Mouse (Mus musculus) adrenal gland, adult 18-20 months (tissue): ENCODE measurements around the gene Nudt3. TPM values are rescaled to one million over a fixed set of nuclear protein-coding genes. Genes with fewer than 3 reads are reported as not detected.

Experiments
- DNase-seq, 2 experiments: peaks; one replicate each; pipeline ENCODE4 v3.0.0; 2021 to 2022; ENCODE audit warnings: low spot score in 2 of 2
- total RNA-seq, 2 experiments: library from RNA; stranded (reverse); gene quantifications; 1 replicate in 1 of 2; 2 replicates in 1 of 2; pipeline ENCODE4 v1.2.3; 2021

Nudt3 gene
- total RNA-seq, 2 experiments from 2014 or later = 201 to 202 TPM

DNA sequence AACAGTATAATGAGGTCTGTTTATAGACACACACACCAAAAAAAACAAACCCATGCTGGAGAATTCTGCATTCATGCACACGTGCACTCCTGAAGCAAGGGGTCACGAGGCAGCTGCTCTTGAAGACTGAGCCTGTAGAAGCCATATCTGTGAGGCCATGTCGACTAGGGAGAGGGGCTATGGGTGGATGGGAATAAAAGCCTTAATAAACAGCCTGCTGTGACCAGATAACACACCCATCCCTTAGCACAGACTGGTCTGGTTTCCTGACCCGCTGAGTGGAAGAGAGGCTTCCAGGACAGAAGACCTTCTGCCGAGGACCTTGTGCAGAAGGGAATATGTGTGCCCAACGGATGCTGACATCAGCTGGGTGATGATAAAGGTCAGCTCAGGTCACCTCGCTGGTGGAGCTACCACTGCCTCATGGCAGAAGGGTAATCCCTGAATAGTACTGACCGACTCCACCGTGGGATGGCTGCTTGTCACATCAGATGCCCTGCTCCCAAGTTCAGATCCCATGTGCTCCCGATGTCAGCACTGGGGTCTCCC lies 49.4 kb downstream of the Nudt3 start:
- no peak for DNase-seq

DNA sequence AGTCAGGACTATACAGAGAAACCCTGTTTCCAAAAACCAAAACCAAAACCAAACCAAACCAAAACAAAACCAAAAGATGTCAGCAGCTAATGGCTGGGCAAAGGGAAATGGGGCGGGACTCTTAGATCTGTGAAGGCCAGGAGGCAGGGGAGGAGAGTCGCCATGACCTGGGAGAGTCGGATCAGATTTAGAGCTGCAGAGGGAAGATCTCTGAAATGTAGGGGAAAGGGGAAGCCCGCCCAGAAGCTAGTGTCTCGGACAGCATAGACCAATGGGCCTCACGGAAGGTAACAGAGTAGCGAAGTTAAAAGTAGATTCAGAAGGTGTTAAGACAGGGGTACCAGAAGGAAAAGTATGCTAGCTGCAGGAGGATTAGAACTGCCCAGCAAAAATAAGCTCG lies 52.0 kb downstream of the Nudt3 start:
- no peak for DNase-seq

DNA sequence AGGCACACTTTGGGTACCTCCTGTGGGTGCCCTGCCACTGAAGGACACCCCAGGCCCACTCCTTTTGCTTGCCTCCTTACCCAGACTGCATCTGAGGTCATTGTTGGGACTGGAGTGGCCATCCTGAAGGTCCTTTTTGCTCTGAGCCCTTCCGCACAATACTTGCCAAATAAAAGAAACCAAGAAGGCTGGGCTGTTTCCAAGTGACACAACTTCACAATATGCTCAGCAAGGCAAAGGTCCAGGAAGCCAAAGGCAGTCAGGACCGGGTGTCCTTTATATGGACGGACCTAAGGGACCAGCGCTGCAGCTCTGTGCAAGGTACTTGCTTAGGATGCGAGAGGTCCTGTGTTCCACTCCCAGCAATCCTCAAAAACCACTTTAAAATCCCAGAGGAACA lies 55.1 kb downstream of the Nudt3 start:
- no peak for DNase-seq

DNA sequence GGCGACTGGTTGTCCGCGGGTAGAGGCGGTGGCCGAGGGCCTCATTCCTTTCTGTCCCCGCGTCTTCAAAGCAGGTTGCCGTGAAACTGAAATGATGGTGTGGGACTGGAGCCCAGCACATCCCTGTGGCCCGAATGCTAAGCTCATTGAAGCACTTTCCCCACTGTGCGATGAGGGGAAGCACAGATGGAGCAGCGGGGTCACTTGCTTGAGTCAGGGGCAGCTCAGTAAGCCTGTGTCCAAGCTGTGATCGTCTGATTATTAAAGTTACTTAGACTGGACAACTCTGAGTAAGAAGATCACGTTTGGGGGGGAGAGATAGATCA lies 57.4 kb downstream of the Nudt3 start:
- no peak for DNase-seq

DNA sequence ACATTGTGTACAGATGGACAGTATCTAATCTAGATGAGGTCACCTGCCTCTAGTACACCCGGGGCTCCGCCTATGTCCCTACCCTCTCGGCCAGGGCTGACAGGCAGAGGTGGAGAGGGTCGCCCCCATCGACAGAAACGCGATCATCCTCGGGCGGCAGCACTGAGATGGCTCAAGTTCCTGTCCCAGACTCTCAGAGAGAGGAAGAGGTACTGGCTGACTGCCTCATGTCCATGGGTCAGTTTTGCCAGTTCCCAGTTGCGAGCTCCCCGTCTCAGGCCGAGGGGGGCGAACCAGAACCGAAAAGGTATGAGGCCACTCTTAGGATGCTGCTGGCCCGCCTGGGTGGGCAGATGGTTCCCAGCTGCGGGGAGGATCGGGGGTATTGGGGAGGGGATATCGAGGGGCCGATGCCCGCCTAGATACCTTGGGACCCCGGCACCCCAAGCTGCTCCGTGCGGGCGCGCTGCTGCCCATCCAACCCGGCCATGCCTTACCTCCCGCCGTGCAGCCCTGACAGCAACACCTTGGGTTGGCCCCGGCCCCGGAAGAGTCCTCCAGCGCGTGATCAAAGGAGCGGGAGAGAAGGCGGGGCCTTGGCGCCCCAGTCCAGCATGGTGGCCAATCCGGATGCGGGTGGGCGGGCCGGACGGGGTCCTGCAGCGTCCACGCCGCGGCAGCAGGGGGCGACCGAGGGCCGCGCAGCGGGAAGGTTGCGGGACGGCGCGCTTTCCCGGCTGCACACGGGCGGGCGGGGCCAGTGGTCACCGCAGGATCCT lies 57.9 kb downstream of the Nudt3 start, which contains the start of gene AI413582:
AI413582 (minus strand) TSS at position 594 of the 779 bp plus-strand sequence.
- peak; percentile 99 for DNase-seq

DNA sequence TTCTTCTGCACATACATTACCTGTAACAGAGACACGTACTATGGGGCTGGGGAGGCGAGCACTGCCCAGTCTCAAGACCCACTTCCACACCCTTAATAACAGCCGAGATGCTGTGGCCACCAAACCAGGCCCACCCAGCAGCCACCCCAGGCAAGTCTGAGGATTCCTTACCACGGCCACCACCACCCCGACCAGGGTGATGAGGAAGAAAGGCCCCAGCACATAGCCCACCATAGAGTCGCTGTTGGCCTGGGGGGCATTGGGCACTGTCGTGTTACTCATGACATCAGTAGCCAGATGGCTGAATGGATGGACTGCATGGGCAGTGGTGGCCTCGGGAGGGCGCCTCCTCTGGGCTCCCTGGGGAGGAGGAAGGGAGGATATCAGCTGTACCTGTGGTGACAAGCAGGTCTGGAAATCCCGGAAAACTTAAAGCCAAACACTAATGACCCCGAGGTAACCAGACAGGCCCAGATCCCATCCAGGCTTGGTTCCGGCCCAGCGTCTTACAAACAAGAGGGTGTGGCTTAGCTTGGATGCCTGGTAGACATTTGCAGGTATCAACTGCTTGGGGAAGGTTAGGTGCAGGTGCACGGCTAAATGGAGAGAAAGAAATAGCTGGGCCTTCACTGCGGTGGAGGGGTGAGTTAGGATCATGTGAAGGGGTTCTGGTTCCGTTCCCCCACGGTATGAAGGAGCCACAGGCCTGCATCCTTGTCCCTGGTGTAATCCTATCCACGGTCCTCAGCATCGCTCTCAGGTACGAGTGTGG lies 58.7 kb downstream of the Nudt3 start:
- no peak for DNase-seq

DNA sequence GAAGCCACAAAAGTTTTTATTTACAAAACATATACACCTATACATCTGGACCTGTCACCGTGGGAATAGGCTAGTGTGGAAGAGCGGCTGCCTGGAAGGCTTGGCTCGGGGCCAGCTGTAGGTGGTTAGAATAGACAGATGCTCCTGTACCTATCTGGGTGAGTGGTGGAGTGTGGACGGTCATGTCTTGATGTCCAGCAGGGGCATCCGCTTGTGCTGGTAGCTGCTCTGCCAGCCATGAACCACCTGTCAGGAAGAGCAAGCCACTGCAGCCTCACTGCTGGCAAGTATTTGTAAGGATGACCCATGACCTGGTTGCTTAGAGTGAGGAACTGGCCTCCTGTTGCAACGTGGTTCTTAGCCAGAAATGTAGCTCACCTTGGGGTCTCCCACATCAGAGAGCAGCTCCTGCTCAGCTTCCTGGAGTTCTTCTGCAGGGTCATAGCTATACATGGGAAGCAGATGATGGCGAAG lies 59.5 kb downstream of the Nudt3 start:
- DNase-seq = no peak

DNA sequence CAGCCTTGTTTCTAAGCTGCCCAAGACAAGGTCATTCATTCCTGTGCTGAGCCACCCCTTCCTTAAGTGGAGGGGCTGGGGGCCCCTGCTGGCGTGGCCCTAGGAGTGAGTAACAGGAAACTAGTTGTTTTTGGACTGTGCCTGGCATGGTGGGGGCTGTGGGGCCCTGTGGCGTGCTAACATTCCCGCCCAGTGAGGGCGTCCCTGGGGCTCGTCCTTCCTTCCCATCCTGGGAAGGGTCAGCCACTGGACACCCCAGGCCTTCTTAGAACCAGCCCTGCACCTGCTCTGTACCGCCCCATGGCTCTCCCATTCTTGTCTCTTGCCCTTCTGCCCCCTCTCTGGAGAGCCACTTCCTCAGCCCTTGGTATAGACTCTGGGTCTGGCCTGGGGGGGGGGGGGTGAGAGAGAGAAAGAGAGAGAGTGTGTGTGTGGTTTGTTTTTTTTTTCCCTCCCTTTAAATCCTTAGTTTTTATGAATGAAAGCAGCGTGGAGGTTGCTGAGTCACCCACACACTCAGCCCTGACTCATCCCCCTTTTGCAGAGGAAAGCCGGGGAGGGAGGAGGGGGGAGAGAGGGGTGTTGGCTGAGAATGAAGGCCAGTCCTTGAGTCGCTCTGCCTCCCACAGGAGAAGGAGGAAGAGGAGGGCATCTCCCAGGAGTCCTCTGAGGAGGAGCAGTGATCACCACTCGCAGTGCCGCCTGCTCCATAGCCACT lies 61.3 kb downstream of the Nudt3 start:
- peak in 1 of 2 experiments; percentile 62 for DNase-seq

DNA sequence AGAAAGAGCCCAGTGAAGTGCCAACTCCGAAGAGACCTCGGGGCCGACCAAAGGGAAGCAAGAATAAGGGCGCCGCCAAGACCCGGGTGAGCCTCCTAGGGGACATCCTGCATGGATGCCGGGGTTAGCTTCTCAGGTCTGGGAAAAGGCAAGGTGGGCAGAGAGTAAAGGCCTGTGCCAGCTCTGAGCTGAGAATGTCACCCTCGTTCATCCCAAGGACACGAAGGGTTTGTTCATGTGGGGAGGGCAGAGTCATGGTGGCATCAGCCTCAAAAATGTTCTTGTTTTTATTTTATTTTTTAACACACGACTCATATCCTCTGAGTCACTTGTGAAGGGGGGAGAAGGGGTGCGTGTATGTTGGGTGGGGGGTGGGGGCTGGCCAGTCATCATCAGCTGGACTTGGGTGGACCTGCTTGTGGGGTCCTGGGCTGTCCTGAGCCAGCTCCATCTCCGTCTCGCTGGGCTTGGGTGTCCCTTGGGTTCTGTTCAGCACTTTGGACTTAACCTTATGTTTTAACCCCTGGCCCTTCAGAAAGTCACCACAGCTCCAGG lies 62.3 kb downstream of the Nudt3 start:
- DNase-seq = no peak

DNA sequence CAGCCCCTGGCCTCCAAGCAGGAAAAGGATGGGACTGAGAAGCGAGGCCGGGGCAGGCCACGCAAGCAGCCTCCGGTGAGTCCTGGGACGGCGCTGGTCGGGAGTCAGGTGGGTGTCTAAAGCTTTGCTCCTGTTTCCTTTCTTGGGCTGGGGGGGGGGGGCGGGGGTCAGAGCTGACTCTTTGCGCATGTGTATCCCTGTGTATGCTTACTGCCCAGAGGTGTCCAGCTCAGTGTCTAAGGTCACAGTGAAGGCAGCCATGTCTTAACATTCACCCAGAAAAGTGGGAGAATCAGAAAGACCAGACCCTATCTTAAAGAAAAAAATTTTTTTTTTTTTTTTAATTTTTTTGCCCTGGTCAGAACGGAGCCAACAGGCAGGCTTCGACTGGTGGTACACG lies 63.7 kb downstream of the Nudt3 start:
- DNase-seq = no peak

DNA sequence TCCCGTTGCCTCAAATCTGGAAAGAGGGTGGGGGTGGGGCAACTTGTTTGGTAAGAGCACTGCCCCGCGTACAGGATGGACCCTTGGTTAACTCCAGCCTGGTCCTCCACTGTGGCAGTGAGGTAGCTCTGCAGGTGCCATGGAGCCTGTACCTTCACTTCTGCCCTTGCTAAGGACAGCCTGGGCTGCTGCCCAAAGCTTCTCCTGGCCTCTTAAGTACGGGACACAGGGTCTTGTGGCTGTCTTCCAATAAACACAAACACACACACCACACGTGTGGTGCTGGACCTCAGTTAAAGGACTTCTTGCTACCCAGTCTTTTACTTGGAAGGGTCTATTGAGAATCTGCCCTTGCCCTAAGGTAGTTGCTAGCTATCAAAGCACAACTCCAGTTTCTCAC lies 64.5 kb downstream of the Nudt3 start:
- DNase-seq = no peak

DNA sequence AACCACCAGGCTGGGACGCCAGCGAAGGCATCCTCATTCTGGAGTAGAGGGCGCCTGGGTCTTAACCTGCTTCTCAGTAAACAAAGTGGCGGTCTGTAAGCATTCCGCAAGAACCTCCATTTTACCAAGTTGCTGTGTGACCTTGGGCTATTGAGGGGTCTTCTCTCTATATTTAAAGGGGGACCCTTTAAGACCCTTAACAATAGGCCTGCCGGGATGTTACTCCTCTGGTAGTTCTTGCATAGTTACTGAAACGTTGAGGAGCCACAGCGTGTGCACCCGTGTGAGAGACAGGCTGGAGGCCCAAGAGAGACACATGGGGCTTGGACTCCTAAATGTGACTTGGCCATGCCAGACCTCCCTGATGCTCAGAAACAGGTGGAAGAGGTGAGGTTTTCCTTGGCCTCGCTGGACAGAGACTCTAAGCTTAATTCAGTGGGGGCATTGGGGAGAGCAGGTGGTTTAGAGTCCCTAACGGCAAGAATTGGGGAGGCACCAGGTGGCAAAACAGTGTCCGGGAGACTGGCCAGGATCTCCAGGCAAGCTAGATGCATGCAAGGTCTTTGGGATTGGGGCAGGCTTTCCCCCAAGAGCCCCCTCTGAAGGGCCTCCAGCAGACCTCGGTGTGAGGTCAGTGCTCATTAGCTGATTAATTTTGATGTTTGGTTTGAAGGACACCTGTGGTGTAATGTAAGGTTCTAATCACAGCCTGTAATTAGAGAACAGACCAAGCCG lies 65.2 kb downstream of the Nudt3 start:
- no peak for DNase-seq

DNA sequence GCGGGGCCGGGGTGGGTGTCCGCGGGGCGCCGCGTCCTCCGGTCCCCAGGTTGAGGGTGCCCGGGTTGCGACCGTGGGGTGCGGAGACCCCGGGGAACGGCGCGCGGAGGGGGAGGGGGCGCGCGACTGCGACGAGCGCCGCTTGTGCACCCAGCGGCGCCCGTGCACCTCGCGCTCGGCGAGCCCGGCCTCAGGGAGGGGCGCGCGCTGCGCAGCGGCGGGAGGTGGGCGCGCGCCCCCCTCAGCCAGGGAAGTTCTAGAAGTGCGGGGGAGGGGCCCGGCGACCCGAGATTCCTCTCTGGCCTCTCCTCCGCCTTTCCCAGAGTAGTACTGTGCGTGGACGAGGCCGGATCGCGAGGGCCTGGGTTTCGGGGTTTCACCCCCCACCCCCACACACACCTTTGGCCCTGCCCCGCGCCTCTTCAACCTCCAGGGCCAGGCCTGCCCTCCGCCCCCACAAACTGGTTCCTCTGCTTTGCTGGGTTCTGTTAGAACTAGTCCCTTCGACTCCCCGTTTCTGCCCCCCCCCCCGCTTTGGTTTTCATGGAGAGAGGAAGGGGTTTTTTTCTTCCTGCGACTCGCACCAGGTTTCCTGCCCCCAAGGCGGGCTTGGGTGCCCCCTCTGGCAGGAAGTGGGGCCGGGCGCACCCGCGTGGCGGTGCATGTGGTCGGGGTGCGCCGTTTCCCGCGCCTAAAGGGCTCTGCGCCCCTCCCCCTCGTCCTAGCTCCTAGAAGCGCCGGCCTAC lies 65.9 kb downstream of the Nudt3 start:
- peak in 1 of 2 experiments; percentile 52 for DNase-seq

DNA sequence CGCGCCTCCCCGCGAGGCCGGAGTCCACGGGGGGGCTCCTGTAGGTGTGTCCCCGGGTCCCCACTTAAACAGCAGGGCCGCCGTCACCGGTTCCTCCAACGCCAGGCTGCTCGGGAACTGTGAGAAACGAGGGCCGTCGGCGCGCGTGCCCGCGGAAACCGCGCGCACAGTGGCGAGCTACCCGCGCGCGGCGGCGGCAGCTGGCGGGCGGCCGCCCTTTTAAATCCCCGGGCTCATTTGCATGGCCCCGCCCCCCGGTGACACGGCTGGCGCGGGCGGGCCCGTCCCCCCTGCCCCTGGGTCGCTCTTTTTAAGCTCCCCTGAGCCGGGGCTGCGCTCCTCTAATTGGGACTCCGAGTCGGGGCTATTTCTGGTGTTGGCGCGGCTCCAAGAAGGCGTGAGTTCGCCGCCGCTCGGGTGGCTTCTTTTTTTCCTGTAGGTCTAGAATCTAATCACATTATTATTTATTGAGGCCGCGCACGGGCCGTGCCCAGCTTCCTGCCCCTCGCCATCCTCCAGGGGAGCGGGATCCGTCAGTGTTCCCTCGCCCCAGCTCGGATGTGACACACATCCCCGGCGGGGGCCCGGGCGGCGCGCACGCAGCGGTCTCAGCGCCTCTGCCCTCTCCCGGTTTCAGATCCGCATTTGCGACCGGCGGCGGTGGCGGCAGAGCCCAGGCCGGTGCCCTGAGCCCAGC lies 66.8 kb downstream of the Nudt3 start, which contains the start of gene Hmga1:
Hmga1 (plus strand) TSS at position 183 of the 697 bp plus-strand sequence.
- DNase-seq = peak; percentile 84 to 89

DNA sequence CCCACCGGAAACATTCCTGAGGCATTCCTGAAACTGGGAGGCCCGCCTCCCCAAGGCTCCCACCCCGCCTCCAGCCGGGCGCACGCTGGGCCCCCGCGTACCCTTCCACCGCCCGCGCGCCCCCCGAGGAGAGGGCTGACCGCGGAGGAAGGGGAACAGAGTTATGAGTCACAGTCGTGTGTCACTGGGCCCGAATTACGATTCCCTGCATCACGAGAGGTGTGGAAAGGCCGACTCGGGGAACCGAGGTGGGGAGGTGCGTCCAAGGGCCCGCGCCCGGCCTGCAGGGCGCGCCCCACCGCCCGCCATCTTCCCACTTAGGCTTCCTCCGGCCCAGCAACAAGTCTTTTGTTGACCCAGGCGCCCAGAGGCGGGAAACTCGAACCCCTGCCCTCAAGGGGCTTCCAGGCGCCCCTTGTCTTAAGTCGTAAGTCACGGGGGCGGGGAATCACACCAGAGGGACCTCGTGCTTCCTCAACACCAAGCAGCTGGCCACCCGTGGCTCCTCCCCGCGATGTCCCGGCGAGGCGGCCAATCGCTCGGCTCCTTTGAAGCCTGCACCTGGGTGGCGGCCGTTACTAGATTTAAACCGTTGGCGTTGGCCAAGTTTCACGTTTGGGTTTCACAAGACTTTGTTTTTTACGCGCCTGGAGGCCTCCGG lies 67.7 kb downstream of the Nudt3 start:
- peak; percentile 56 to 58 for DNase-seq

DNA sequence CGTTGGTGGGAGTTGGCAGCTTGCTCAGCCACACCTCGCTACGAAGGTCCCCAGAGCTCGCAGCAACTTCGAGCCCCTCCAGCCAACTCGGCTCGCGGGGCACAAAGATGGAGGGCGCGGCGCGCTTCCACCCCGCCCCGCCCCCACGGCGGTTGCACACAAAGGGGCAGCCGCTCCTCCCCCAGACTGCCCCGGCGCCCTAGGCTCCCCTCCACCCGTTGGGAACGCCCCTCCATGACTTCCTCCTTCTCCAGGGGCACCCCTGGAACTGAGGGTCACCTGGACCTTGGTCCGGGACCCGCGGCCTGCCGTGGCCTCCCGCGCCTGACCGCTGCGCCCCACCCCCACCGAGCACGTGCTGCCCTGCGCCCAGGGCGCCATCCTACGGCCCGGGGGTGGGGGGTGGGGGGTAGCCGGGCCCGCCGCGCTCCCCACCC lies 68.2 kb downstream of the Nudt3 start:
- DNase-seq = peak in 1 of 2 experiments; percentile 57

DNA sequence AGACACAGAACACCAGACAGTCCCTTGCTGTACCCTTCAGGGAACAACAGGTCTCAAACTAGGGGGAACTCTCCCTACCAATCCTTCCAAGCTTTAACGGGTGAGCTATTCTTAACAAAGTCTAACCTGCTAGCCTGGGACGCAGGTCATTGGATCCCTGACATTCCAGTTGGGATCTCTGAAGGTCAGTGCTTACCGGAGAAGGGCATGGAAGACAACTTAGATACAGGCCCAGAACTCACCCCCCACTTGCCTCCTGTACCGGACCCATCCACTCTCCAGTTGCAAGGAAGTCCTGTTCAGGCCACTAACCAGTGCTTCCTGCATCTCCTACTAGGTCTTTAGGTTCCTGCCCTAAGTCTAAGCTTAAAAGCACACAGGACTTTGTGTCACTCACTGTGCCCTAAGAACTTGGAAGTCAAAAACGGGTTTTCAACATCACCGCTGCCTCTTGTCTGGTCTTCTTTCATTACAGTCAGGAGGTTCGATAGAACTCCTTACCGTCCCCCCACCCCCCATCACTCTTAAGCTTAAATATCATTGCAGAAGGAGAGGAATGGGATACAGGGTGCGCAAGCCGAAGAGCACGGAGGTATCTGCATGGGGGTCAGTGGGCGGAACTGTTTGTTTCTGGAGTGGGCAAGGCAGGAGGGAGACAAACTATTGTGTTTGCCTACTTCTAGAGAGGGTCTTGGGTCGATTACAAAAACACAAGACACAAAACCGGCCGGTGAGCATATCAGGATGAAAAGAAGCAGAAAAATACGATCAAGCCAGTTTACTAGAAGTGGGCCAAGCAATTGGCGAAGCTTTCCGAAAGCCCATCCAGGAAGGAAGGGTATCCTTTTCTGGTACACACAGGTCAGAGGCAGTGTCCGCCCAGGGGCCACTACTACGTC lies 69.0 kb downstream of the Nudt3 start:
- no peak for DNase-seq
